8 mouse cellular contexts compared by ENCODE assay signal in the genomic region with DNA sequence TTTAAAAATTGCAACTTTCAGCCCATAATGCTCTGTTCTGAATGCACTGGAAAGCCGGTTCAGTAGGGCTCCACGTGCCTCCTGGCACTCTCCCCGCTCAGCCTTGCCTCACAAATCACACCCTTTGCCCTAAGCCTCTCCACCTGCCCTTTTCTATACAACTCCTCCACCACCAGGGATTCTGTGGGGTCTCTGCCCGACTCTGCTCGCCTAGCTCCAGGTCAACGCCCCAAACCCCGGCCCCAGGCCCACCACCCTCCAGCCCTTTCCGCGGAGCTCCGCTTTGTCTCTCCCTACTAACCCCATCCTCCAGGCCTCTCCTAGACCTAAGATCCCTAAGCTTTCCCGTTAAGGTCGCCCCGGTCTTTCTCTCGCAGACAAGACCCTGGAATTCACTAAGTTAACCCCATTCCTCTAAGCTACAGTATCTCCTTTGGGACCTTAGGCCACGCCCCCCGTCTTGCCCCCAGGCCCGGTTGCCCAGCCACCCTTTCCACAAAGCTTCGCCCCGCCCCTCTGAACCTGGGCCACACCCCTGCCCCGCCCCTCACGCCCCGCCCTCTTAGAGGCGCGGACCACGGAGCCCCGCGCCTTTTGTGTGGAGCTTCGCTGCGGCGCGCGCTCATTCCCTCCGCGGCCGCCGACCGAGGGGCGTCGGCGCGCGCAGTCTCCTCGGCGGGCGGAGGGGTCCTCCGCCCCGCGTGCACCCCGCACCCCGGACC. TPM values are rescaled to one million over a fixed set of nuclear protein-coding genes. Genes with fewer than 3 reads are reported as not detected.
DNase-seq lines count a peak whose midpoint lies in the region.

A gene (plus strand): TSS at position 601 of the 722 bp plus-strand sequence.

- H3K4me3 ChIP-seq in megakaryocyte, embryonic 14.5 days (replicated peaks): peak within 1 kb of the TSS; percentile 90

- no peaks in the 10 kb centered on the region for H3K36me3 ChIP-seq in megakaryocyte, embryonic 14.5 days (replicated peaks; ENCODE audit: low read length)

- intact Hi-C loops in gastrocnemius, postnatal 14 days (cut with DNase I; ENCODE audit: low total_unique reads): no loop called here

- H3K9me3 ChIP-seq in megakaryocyte, embryonic 14.5 days: no peaks in the 10 kb centered on the region

- H3K4me1 ChIP-seq in megakaryocyte, embryonic 14.5 days: peaks cover 13% of the 10 kb centered on the region

- DNase-seq in adrenal gland, adult 18-20 months (ENCODE audit: low spot score in 2 of 2): peak; percentile 74 to 79
- DNase-seq in embryo, embryonic 10.5 days (ENCODE audit: low spot score): peak; percentile 98
- DNase-seq in gastrocnemius, postnatal 14 days: peak; percentile 87
- DNase-seq in induced T-regulatory cell, adult 2 months (ENCODE audit: low read depth): peak; percentile 65
- DNase-seq in left cerebral cortex, adult 8-10 months (ENCODE audit: low spot score in 2 of 2): peak; percentile 51 to 67
- DNase-seq in right cerebral cortex, postnatal 14 days: peak; percentile 83
- DNase-seq in urinary bladder, postnatal 4 days (ENCODE audit: low spot score in 2 of 2): peak; percentile 84 to 91

- H3K27me3 ChIP-seq in megakaryocyte, embryonic 14.5 days (replicated peaks): peaks cover 73% of the 10 kb centered on the region

RNA-seq across cellular contexts. Expression of the gene that starts here (rescaled TPM):
- total RNA-seq in adrenal gland, adult 18-20 months (2021): 10 to 100 TPM; 37.3 to 43.4 TPM
- 10 to 100 TPM; 28.0 to 32.7 TPM for total RNA-seq in gastrocnemius, postnatal 14 days (2021)
- 100 to 1,000 TPM; 220 to 260 (median 242) TPM for total RNA-seq in left cerebral cortex, adult 8-10 months (2022)
- 10.7 and 77.2 TPM in 2 replicates for polyA plus RNA-seq in megakaryocyte, embryonic 14.5 days (2012; ENCODE audit: insufficient read depth, low replicate concordance)

Comparison
In these comparisons a context has a peak if more than half of its experiments do, and no peak if none do; other contexts are left out.
1. Peak in every context shown above with its lines: DNase-seq and H3K4me3 ChIP-seq.
2. RNA of the gene that starts here (total RNA-seq): 220 to 260 TPM in left cerebral cortex, adult 8-10 months; 37.3 to 43.4 TPM in adrenal gland, adult 18-20 months and 28.0 to 32.7 TPM in gastrocnemius, postnatal 14 days; every median in the first group is over 4 times any median in the second.